Comparison of ENCODE assay signal across 15 mouse cellular contexts in genomic region chr19:44876529-44876928, GRCm38 (mm10).
"Had no signal": no experiment of that assay in that cellular context is flagged by ENCODE, and none has a peak within 500 bp of the region (broad histone marks: within the 10 kb centered on the region; RNA-seq: fewer than 3 reads in every experiment).

No protein-coding gene starts in this region.

- H3K27ac ChIP-seq: neural tube, embryonic 15.5 days; stomach, embryonic 15.5 days; stomach, postnatal 0 days had no signal

- H3K4me2 ChIP-seq: neural tube, embryonic 15.5 days; stomach, embryonic 15.5 days had no signal

- H3K9me3 ChIP-seq: neural tube, embryonic 15.5 days; stomach, embryonic 15.5 days had no signal

- H3K36me3 ChIP-seq: neural tube, embryonic 15.5 days; stomach, embryonic 15.5 days had no signal

- H3K9ac ChIP-seq: neural tube, embryonic 15.5 days; stomach, embryonic 15.5 days had no signal

- H3K4me1 ChIP-seq: stomach, embryonic 15.5 days had no signal

- H3K4me3 ChIP-seq: neural tube, embryonic 15.5 days; stomach, embryonic 15.5 days had no signal

- DNase-seq: retina, postnatal 1 day; right cerebral cortex, adult 18-20 months; right cerebral cortex, postnatal 14 days; right cerebral cortex, postnatal 25 days; right cerebral cortex, postnatal 4 days; spleen, adult 18-20 months; thymus, adult 18-20 months; thymus, adult 2 months; thymus, postnatal 14 days; thymus, postnatal 25 days; thymus, postnatal 36 days; thymus, postnatal 4 days had no signal
